Mouse (Mus musculus) right cerebral cortex, postnatal 25 days (tissue): ENCODE results near the gene Sycn.

Experiments used
- DNase-seq: peaks from one replicate; pipeline ENCODE4 v3.0.0; 2022

Sycn gene

DNA sequence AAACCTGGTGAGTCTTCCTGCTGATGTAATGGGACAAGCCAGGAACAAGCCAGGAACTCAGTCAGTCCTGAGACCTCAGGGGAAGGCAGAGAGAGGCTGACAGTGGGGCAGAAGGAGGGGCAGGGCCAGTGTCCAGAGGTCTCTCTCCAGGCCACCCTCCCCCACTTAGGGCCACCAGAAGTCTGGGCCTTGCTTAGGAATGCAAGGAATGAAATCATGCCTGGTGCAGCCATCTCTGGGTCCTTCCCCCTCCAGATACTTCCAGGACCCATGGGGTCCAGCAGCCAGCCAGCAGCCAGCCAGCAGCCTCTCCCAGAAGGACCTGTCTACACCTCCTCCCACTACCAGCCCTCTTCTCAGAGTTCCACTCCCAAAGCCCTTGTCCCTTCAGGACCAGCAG is 47.0 kb downstream of the Sycn start:
- no peak for DNase-seq
